Mouse (Mus musculus): ENCODE data around the gene Ankrd13c. TPM values are rescaled to one million over a fixed set of nuclear protein-coding genes. Genes with fewer than 3 reads are reported as not detected.
"Not testable (repeated sequence)": the region's sequence is repeated elsewhere in the genome, so short reads cannot be mapped to it uniquely, and the experiment has no call there.

The Ankrd13c gene
- 10 to 100 TPM; 80.9 to 91.0 TPM for total RNA-seq (2021)
- polyA plus RNA-seq (2012; rRNA removed), result 51.0 and 55.3 TPM in 2 replicates
- long read RNA-seq, transcript Ankrd13c-201 (13 exons, 3,903 nt), result major isoform, 55 of 63 reads
- long read RNA-seq, partial matches to known transcripts, result 2 of 63 reads
- long read RNA-seq, other reads (novel, unspliced or antisense), result 6 of 63 reads

GRCm38 (mm10) chr3:157946843-157947358 lies at the start of gene Ankrd13c:
Gene Ankrd13c (plus strand): TSS chr3:157947239.
- DNase-seq, result peak; percentile 94

- no peak for DNase-seq
Measured at GRCm38 (mm10) chr3:157897645-157898044, 49.4 kb upstream of the Ankrd13c start.

GRCm38 (mm10) chr3:157899986-157900385 lies 47.1 kb upstream of the Ankrd13c start:
- DNase-seq, result no peak

- no peak for DNase-seq
Measured at GRCm38 (mm10) chr3:157901721-157902120, 45.3 kb upstream of the Ankrd13c start.

- DNase-seq, result no peak
Measured at GRCm38 (mm10) chr3:157908166-157908565, 38.9 kb upstream of the Ankrd13c start.

- DNase-seq, result no peak
Measured at GRCm38 (mm10) chr3:157910262-157910661, 36.8 kb upstream of the Ankrd13c start.

GRCm38 (mm10) chr3:157912155-157912554 lies 34.9 kb upstream of the Ankrd13c start:
- DNase-seq, result no peak

- no peak for DNase-seq
Measured at GRCm38 (mm10) chr3:157916336-157916735, 30.7 kb upstream of the Ankrd13c start.

- no peak for DNase-seq
Measured at GRCm38 (mm10) chr3:157921376-157921775, 25.7 kb upstream of the Ankrd13c start.

- DNase-seq, result no peak
Measured at GRCm38 (mm10) chr3:157923268-157923835, 23.7 kb upstream of the Ankrd13c start.

GRCm38 (mm10) chr3:157924692-157925328 lies 22.2 kb upstream of the Ankrd13c start, which contains the start of gene Cth:
Gene Cth (minus strand): TSS chr3:157925077.
- DNase-seq, result peak; percentile 97

GRCm38 (mm10) chr3:157925706-157926510 lies 21.1 kb upstream of the Ankrd13c start:
- DNase-seq, result no peak

GRCm38 (mm10) chr3:157926761-157927160 lies 20.3 kb upstream of the Ankrd13c start:
- no peak for DNase-seq

GRCm38 (mm10) chr3:157928731-157929130 lies 18.3 kb upstream of the Ankrd13c start:
- no peak for DNase-seq

- DNase-seq, result no peak
Measured at GRCm38 (mm10) chr3:157929417-157929816, 17.6 kb upstream of the Ankrd13c start.

GRCm38 (mm10) chr3:157931592-157931991 lies 15.4 kb upstream of the Ankrd13c start:
- no peak for DNase-seq

- DNase-seq, result no peak
Measured at GRCm38 (mm10) chr3:157932074-157932473, 15.0 kb upstream of the Ankrd13c start.

- not testable (repeated sequence) for DNase-seq
Measured at GRCm38 (mm10) chr3:157933223-157933622, 13.8 kb upstream of the Ankrd13c start.

- DNase-seq, result no peak
Measured at GRCm38 (mm10) chr3:157934301-157934823, 12.7 kb upstream of the Ankrd13c start.

- DNase-seq, result no peak
Measured at GRCm38 (mm10) chr3:157938585-157938984, 8.5 kb upstream of the Ankrd13c start.

GRCm38 (mm10) chr3:157947383-157948280 lies 593 bp downstream of the Ankrd13c start:
- peak; percentile 79 for DNase-seq
